Mouse (Mus musculus) bone marrow, adult 2 months (tissue): ENCODE data around the gene Ankrd1.

ENCODE experiments used
- CTCF ChIP-seq: fragments of 200-500 bp; IDR thresholded peaks from 2 replicates; pipeline ENCODE4 v1.5.1; 2011; ENCODE audit warnings: low read length, control low read depth; ENCODE audit not compliant: control insufficient read depth, insufficient read depth
- POLR2A ChIP-seq: fragments of 200-500 bp; IDR thresholded peaks from 2 replicates; pipeline ENCODE4 v1.6.1; 2011; ENCODE audit warnings: low read depth, mild to moderate bottlenecking, control low read depth, low read length, borderline replicate concordance; ENCODE audit not compliant: control insufficient read depth

- TF ChIP-seq POLR2A (no peak), CTCF (no peak)
These were observed 3.7 kb downstream of the Ankrd1 start for GRCm38 (mm10) chr19:36116185-36116584.
